Mouse (Mus musculus) intestine, embryonic 16.5 days (tissue): ENCODE results near the gene Rgs3. TPM values are rescaled to one million over a fixed set of nuclear protein-coding genes. Genes with fewer than 3 reads are reported as not detected.

Experiments
- ATAC-seq: fragments of 200-750 bp; cut with Nextera tagmentation; 2 replicates; pipeline ENCODE4 v1.8.0; 2017; ENCODE audit warnings: moderate TSS enrichment, moderate library complexity
- H3K27ac ChIP-seq: fragments of 300-500 bp; sonication (generic); 2 replicates; pipeline ENCODE4 v1.5.1; 2014; ENCODE audit warnings: mild to moderate bottlenecking, low read length
- H3K27me3 ChIP-seq: fragments of 300-500 bp; sonication (generic); replicated peaks from 2 replicates; pipeline ENCODE4 v1.6.1; 2014; ENCODE audit warnings: low read length, control low read depth, mixed read lengths; ENCODE audit not compliant: control insufficient read depth, insufficient read depth
- H3K36me3 ChIP-seq: fragments of 300-500 bp; sonication (generic); 2 replicates; pipeline ENCODE4 v1.6.1; 2014; ENCODE audit warnings: low read length, control low read depth; ENCODE audit not compliant: control insufficient read depth, insufficient read depth
- H3K4me1 ChIP-seq: fragments of 300-500 bp; sonication (generic); 2 replicates; pipeline ENCODE4 v1.6.1; 2014; ENCODE audit warnings: low read length, control low read depth, mixed read lengths; ENCODE audit not compliant: control insufficient read depth, insufficient read depth
- H3K4me2 ChIP-seq: fragments of 300-500 bp; sonication (generic); 2 replicates; pipeline ENCODE4 v1.6.1; 2014; ENCODE audit warnings: low read depth, low read length, control low read depth
- H3K4me3 ChIP-seq: fragments of 300-500 bp; sonication (generic); 2 replicates; pipeline ENCODE4 v1.5.1; 2014; ENCODE audit warnings: mild to moderate bottlenecking, low read length
- H3K9ac ChIP-seq: fragments of 300-500 bp; sonication (generic); 2 replicates; pipeline ENCODE4 v1.6.1; 2014; ENCODE audit warnings: low read depth, low read length
- H3K9me3 ChIP-seq: fragments of 300-500 bp; sonication (generic); 2 replicates; pipeline ENCODE4 v1.6.1; 2016; ENCODE audit warnings: low read length, control low read depth; ENCODE audit not compliant: control insufficient read depth
- WGBS: fragments of 180-500 bp; shearing (Covaris S2); extraction: QIAGEN DNeasy Blood & Tissue Kit; methylation state at CpG from one replicate; pipeline ENCODE4 v1.1.7; 2014; 5-methylcytosine and 5-hydroxymethylcytosine counted together
- polyA plus RNA-seq: library from polyadenylated mRNA; unstranded; fragments of >200 nt; fragmentation: Nextera tagmentation; extraction: Ambion mirVana; gene quantifications from 2 replicates; pipeline ENCODE4 v1.2.1, GENCODE M21; 2015

The Rgs3 gene
- polyA plus RNA-seq, 1 experiment from 2014 or later: 47.6 TPM

- Histone ChIP-seq H3K27me3 (no peaks in the 10 kb centered on the region), H3K4me1 (peaks cover 23% of the 10 kb centered on the region), H3K27ac (peak overlapping the region; percentile 30; the same call in 1 of the 2 replicates), H3K4me3 (peak overlapping the region; percentile 34), H3K9ac (peak overlapping the region; percentile 46), H3K9me3 (no peaks in the 10 kb centered on the region), H3K36me3 (no peaks in the 10 kb centered on the region), H3K4me2 (peak overlapping the region; percentile 32)
- peak; percentile 25; the same call in 1 of the 2 replicates for ATAC-seq
- 60% methylated on average over 13 of the region's 13 CpGs for WGBS
Observed at GRCm38 (mm10) chr4:62669094-62670071, 109.7 kb downstream of the Rgs3 start.

- Histone ChIP-seq H3K27me3 (no peaks in the 10 kb centered on the region), H3K9me3 (no peaks in the 10 kb centered on the region), H3K4me2 (peak overlapping the region; percentile 51), H3K36me3 (no peaks in the 10 kb centered on the region), H3K4me1 (peaks cover 48% of the 10 kb centered on the region), H3K4me3 (peak overlapping the region; percentile 53), H3K27ac (no peak overlapping the region), H3K9ac (peak overlapping the region; percentile 73)
- WGBS: 14% methylated on average over 9 of the region's 9 CpGs
- ATAC-seq: peak; percentile 17; the same call in 1 of the 2 replicates
Observed at GRCm38 (mm10) chr4:62673531-62674030, 113.9 kb downstream of the Rgs3 start.

GRCm38 (mm10) chr4:62674031-62674995 is 114.7 kb downstream of the Rgs3 start:
- ATAC-seq: peak; percentile 49
- Histone ChIP-seq H3K4me1 (peaks cover 41% of the 10 kb centered on the region), H3K27ac (peak overlapping the region; percentile 36; the same call in 1 of the 2 replicates), H3K9ac (peak overlapping the region; percentile 73), H3K4me3 (peak overlapping the region; percentile 53), H3K27me3 (no peaks in the 10 kb centered on the region), H3K9me3 (no peaks in the 10 kb centered on the region), H3K36me3 (no peaks in the 10 kb centered on the region), H3K4me2 (peak overlapping the region; percentile 51)
- 4% methylated on average over 30 of the region's 30 CpGs for WGBS

GRCm38 (mm10) chr4:62675394-62675793 is 115.7 kb downstream of the Rgs3 start:
- 77% methylated on average over 2 of the region's 2 CpGs for WGBS
- peak overlapping the region; percentile 53 for H3K4me3 ChIP-seq
- H3K4me2 ChIP-seq: peak overlapping the region; percentile 51
- no peak overlapping the region for H3K27ac ChIP-seq
- no peaks in the 10 kb centered on the region for H3K36me3 ChIP-seq
- H3K27me3 ChIP-seq: no peaks in the 10 kb centered on the region
- H3K4me1 ChIP-seq: peaks cover 34% of the 10 kb centered on the region
- no peak for ATAC-seq
- H3K9ac ChIP-seq: peak overlapping the region; percentile 30
- no peaks in the 10 kb centered on the region for H3K9me3 ChIP-seq

- ATAC-seq: no peak
- WGBS: 54% methylated on average over 10 of the region's 10 CpGs
- H3K4me1 ChIP-seq: peaks cover 34% of the 10 kb centered on the region
- 0 out of 2 replicates have a peak overlapping the region, but pooled peaks have one; percentile 3 for H3K4me3 ChIP-seq
- H3K4me2 ChIP-seq: peak overlapping the region; percentile 26
- H3K27me3 ChIP-seq: no peaks in the 10 kb centered on the region
- no peaks in the 10 kb centered on the region for H3K36me3 ChIP-seq
- H3K9me3 ChIP-seq: no peaks in the 10 kb centered on the region
- H3K9ac ChIP-seq: peak overlapping the region; percentile 38; the same call in 1 of the 2 replicates
- no peak overlapping the region for H3K27ac ChIP-seq
Observed at GRCm38 (mm10) chr4:62677047-62677737, 117.5 kb downstream of the Rgs3 start.

- WGBS: 85% methylated on average over 9 of the region's 9 CpGs
- Histone ChIP-seq H3K4me2 (no peak overlapping the region), H3K27ac (no peak overlapping the region), H3K9ac (no peak overlapping the region), H3K4me3 (no peak overlapping the region), H3K27me3 (no peaks in the 10 kb centered on the region), H3K4me1 (peaks cover 25% of the 10 kb centered on the region), H3K9me3 (no peaks in the 10 kb centered on the region), H3K36me3 (no peaks in the 10 kb centered on the region)
- ATAC-seq: no peak
Observed at GRCm38 (mm10) chr4:62679157-62679556, 119.5 kb downstream of the Rgs3 start.

- no peak for ATAC-seq
Observed at GRCm38 (mm10) chr4:62681467-62681866, 121.8 kb downstream of the Rgs3 start.

GRCm38 (mm10) chr4:62682371-62682770 is 122.7 kb downstream of the Rgs3 start:
- no peak for ATAC-seq
- 71% methylated on average over 8 of the region's 8 CpGs for WGBS
- Histone ChIP-seq H3K27ac (no peak overlapping the region), H3K36me3 (no peaks in the 10 kb centered on the region), H3K9ac (no peak overlapping the region), H3K4me3 (no peak overlapping the region), H3K4me2 (no peak overlapping the region), H3K4me1 (peaks cover 20% of the 10 kb centered on the region), H3K9me3 (no peaks in the 10 kb centered on the region), H3K27me3 (no peaks in the 10 kb centered on the region)

More at GRCm38 (mm10) chr4:62681467-62681866, 121.8 kb downstream of the Rgs3 start:
- Histone ChIP-seq H3K36me3 (no peaks in the 10 kb centered on the region), H3K9ac (no peak overlapping the region), H3K27me3 (no peaks in the 10 kb centered on the region), H3K4me1 (peaks cover 26% of the 10 kb centered on the region), H3K27ac (no peak overlapping the region), H3K9me3 (no peaks in the 10 kb centered on the region), H3K4me3 (no peak overlapping the region), H3K4me2 (no peak overlapping the region)
- WGBS: 76% methylated on average over 11 of the region's 11 CpGs
